Mouse (Mus musculus) adrenal gland (tissue): ENCODE measurements around the gene Kctd19.

Experiments used
- intact Hi-C: fragments of 180-260 bp; cut with DNase I; formaldehyde crosslinking; loops from one replicate; pipeline ENCODE4 v1.15.1; 2025

Gene Kctd19

GRCm38 (mm10) chr8:105426878-105427277 is 13.6 kb upstream of the Kctd19 start:
- intact Hi-C loops, result no loop called here

- intact Hi-C loops, result no loop called here
Observed at GRCm38 (mm10) chr8:105422006-105422405, 8.7 kb upstream of the Kctd19 start.

- intact Hi-C loops, result no loop called here
Observed at GRCm38 (mm10) chr8:105419800-105420199, 6.5 kb upstream of the Kctd19 start.

- intact Hi-C loops, result no loop called here
Observed at GRCm38 (mm10) chr8:105418992-105419391, 5.7 kb upstream of the Kctd19 start.

- intact Hi-C loops, result no loop called here
Observed at GRCm38 (mm10) chr8:105409947-105410346, 3.4 kb downstream of the Kctd19 start.

- intact Hi-C loops, result no loop called here
Observed at GRCm38 (mm10) chr8:105408331-105408730, 5.0 kb downstream of the Kctd19 start.

- intact Hi-C loops, result no loop called here
Observed at GRCm38 (mm10) chr8:105406416-105406815, 6.9 kb downstream of the Kctd19 start.

GRCm38 (mm10) chr8:105404496-105404895 is 8.8 kb downstream of the Kctd19 start:
- intact Hi-C loops, result no loop called here

GRCm38 (mm10) chr8:105403467-105403866 is 9.8 kb downstream of the Kctd19 start:
- intact Hi-C loops, result no loop called here

- intact Hi-C loops, result no loop called here
Observed at GRCm38 (mm10) chr8:105400016-105400415, 13.3 kb downstream of the Kctd19 start.

GRCm38 (mm10) chr8:105397747-105398146 is 15.6 kb downstream of the Kctd19 start:
- intact Hi-C loops, result loop anchor here (2.0 kb wide), 1 partner anchor 39 kb away; no protein-coding TSS in a partner anchor

- intact Hi-C loops, result no loop called here
Observed at GRCm38 (mm10) chr8:105393915-105394314, 19.4 kb downstream of the Kctd19 start.

- intact Hi-C loops, result no loop called here
Observed at GRCm38 (mm10) chr8:105393089-105393787, 20.1 kb downstream of the Kctd19 start.

- intact Hi-C loops, result no loop called here
Observed at GRCm38 (mm10) chr8:105389096-105389495, 24.2 kb downstream of the Kctd19 start.

GRCm38 (mm10) chr8:105387151-105387550 is 26.2 kb downstream of the Kctd19 start:
- intact Hi-C loops, result no loop called here

- intact Hi-C loops, result no loop called here
Observed at GRCm38 (mm10) chr8:105384070-105384469, 29.2 kb downstream of the Kctd19 start.

GRCm38 (mm10) chr8:105380308-105380707 is 33.0 kb downstream of the Kctd19 start:
- intact Hi-C loops, result no loop called here

- intact Hi-C loops, result no loop called here
Observed at GRCm38 (mm10) chr8:105378673-105379072, 34.6 kb downstream of the Kctd19 start.

GRCm38 (mm10) chr8:105374513-105374966 is 38.8 kb downstream of the Kctd19 start:
- intact Hi-C loops, result no loop called here

GRCm38 (mm10) chr8:105373032-105373431 is 40.3 kb downstream of the Kctd19 start, which contains the start of gene Plekhg4:
Gene Plekhg4 (plus strand): TSS chr8:105373274.
- intact Hi-C loops, result no loop called here

- intact Hi-C loops, result no loop called here
Observed at GRCm38 (mm10) chr8:105372473-105372872, 40.8 kb downstream of the Kctd19 start.

- intact Hi-C loops, result no loop called here
Observed at GRCm38 (mm10) chr8:105367107-105367506, 46.2 kb downstream of the Kctd19 start.
